Mouse (Mus musculus): ENCODE data around the gene Letmd1.

DNA sequence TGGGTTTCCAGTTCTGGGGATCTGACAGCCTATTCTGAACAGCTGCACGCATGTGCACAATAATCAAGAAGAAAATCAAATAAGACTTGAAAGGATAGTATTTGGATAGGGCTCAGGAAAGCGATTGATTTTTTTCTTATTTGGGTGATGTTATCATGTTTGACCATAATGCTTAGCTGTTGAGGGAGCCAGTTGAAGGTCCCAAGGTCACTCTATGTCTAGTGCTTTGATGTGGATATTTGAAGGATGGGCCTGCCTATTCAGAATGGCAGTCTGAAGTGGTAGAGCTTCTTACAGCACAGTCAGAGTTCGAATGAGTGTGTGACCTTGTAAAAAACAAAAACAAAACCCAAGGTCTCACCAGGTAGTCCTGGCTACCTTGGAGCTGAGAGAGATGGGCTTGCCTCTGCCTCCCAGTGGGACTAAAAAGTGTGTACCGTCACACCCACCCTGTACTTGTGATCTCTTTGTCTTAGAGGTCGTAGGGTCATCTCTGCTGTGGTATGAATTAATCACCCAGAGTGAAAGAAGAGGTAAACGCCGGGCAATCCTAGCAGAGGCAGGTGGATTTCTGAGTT, 5.2 kb downstream of the Letmd1 start:
- no peak for TF ChIP-seq POLR2A (IDR thresholded peaks at IDR 0.05; ENCODE audit: insufficient read depth, low read depth, low read length)
- TF ChIP-seq CTCF (IDR thresholded peaks at IDR 0.05) = no peak

Measured in heart, adult 2 months (tissue).